Mouse (Mus musculus) thymus, adult 2 months (tissue): ENCODE results near the gene Erbin.

Experiments
- CTCF ChIP-seq: fragments of 200-500 bp; IDR thresholded peaks from 2 replicates; pipeline ENCODE4 v1.5.1; 2012; ENCODE audit warnings: mild to moderate bottlenecking, control low read depth, low read length, moderate library complexity, borderline replicate concordance; ENCODE audit not compliant: control insufficient read depth, poor library complexity, insufficient read depth; ENCODE audit errors: extremely low read depth
- POLR2A ChIP-seq: fragments of 200-500 bp; IDR thresholded peaks from 2 replicates; pipeline ENCODE4 v1.6.1; 2012; ENCODE audit warnings: mild to moderate bottlenecking, low read length, control low read depth, moderate library complexity; ENCODE audit not compliant: control insufficient read depth, poor library complexity, insufficient read depth; ENCODE audit errors: extremely low read depth

GRCm38 (mm10) chr13:103876743-103877142 lies 43.6 kb downstream of the Erbin start:
- TF ChIP-seq POLR2A (no peak), CTCF (no peak)
